Mouse (Mus musculus) cerebellum, postnatal 36 days (tissue): ENCODE data around the gene Slc17a4.

Source experiments
- DNase-seq, 2 experiments: peaks; one replicate each; pipeline ENCODE4 v3.0.0; 2021 to 2022; ENCODE audit warnings: mixed read lengths in 2 of 2

Slc17a4 gene

DNA sequence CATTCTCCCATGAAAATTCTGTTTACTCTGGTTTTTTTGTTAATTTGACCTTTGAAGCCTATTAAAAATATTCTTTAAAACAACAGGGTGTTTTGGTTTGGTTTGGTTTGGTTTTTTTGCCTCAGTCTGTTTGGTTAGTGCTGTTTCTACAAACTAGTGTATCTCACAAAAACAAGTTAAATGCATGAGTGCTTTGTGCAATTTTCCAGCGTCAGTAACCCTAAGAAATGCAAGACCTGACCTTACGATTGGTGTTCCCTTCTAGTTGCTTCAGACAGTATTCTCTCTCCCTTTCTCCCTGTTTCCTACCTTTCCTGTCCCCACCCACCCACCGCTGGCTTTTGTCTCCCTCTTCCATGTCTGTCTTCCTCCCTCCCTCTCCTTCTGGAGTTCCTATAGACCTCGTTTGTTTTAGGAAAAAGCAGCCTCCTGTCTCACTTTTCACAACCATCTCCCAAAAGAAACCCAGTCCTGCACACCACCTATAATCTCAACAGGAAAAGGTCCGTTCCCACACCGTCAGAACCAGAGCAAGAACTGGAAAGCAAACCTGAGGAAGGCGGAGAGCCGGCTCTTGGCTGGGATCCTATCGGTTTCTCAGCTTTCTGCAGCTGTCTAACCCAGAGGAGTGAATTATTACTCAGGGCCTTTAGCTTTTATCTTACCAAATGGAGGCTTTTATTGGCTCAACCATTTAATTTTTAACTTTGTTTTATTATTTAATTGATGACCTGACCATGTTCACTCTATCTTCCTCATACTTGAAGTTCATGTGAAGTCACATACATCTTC is at the start of gene Slc17a4:
Gene Slc17a4, minus strand, starts transcription at position 634 of the 792 bp plus-strand sequence.
- DNase-seq = no peak

DNA sequence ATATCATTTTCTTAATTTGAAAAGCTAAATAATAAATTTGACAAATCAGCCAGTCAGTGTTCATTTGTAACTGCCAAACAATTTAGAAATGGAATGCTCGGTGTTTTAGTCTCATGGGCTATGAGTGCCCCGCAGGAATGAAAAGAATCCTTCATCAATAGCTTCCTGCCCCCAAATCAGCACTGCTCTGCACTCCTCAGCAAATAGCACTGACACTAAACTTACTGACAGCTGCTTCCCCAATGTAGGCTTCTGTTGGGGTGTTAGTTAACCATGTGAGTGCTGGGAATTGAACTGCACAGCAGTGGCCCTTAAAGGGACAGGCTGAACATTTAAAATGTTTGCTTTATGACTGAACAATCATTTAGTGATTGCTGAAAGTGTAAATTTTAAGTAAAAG is 45.0 kb upstream of the Slc17a4 start:
- DNase-seq = no peak

DNA sequence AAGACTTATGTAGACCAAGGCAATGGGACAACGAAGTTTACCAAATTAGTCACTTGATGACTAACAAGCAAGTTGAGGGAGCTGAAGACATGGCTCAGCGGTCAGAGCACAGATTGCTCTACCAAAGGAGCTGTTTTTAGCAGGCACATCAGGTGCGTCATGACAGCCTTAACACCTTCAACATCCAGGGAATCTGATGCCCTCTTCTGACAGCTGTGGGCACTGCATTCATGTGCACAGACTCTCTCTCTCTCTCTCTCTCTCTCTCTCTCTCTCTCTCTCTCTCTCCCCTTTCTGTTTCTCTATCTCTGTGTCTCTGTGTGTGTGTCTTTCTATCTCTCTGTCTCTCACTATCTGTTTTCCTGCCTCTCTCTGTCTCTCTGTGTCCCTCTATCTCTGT is 36.1 kb upstream of the Slc17a4 start:
- DNase-seq = no peak

DNA sequence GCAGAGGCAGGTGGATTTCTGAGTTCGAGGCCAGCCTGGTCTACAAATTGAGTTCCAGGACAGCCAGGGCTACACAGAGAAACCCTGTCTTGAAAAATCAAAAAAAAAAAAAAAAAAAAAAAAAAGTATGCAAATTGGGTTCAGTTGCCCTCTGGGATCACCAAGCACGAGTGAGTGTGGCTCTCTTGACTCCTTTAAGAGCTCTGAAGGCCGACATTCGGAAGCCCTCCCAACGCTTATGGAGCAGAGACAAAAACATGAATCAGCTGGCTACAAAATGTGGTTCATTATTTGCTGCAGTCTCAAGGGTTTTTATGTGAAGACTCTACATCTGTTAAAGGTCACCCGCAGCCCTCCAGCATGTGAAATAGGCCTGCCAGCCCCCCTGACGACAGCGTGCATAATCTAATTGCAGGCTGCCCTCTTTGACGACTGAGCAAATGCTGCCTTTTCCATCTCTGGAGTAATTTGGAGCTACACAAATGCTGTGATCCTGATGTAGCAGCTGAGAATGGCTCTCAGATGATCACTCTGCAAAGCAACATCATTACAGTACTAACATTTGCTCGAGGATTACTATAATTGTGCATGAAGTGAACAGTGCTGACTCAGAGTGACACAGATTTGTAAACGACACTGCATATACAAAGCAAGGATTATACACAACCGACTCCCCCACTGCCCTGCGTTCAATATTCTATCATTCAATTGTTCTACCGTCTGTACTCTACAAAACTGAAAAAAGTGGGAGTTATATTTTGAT is 34.9 kb upstream of the Slc17a4 start:
- DNase-seq = no peak

DNA sequence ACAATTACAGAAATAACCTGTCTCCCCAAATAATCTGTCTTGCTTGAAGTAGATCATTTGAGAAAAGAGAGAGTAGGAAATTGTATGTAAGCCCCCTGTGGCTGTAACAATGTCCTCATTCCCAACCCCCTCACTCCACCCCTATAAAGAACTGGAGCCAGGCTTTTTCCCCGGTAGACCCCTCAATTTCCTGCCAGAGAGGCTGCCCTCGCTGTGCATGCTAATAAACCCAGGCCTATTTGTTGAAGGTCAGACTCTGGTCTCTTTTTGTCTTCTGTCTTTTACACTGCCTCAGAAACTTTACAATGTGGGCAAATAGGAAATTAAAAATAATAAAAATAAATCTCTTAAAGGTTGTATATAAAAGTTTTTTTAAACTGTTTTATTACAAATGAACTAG is 31.4 kb upstream of the Slc17a4 start:
- DNase-seq = no peak

DNA sequence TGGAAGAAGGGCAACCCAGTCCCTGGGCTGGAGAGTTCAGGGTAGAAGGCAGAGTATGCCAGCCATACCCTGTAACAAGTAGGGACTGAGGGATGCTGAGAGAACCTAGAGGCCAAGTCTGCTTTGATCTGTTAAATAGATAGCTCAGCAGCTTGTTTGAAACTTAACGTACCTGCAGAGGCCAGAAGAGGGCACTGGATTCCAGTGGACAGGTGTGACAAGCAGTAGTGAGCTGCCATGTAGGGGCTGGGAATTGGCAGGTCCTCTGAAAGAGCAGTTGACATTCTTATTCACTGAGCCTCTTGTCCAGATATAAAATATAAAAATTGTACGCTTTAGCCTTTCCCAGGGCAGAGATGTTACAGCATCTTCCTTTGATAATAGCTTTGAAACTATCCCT is 28.1 kb upstream of the Slc17a4 start:
- DNase-seq = no peak

DNA sequence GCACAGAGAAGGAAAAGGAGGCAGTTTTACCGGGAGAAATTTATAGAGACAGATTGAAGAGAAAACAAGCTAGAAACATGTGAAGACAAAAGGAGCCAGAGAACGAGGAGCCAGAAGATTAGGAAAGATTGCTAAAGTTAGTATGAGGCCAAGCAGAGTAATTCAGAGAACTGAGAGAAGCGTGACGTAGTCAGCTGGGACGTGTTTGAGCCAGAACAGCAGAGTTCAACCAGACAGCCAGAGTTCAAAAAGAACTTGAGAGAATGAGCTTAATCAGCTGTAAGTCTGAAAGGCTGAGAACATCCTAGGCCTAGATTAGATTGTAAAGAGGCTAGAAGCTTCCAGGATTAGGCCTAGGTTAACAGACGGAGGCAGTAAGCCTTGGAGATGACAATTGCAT is 25.5 kb upstream of the Slc17a4 start:
- DNase-seq = no peak

DNA sequence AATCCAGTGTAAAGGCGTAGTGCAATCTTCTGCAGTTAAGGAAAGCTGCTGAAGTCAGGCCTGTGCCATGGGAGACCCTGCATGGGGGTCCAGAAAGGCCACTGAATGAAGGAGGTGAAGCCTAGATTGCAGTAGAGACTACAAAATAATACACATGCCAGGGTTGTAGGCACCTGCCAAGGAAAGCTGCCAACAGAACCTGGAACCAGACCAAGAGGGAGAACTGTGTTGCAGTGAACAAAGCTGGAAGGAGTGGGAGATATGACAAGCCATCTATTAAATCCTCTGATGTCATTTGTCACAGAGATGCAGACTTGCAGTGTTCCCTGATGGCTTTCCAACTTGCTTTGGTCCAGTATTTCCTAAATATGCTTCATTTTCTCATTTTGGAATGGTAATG is 23.9 kb upstream of the Slc17a4 start:
- peak; percentile 59 to 62 for DNase-seq

DNA sequence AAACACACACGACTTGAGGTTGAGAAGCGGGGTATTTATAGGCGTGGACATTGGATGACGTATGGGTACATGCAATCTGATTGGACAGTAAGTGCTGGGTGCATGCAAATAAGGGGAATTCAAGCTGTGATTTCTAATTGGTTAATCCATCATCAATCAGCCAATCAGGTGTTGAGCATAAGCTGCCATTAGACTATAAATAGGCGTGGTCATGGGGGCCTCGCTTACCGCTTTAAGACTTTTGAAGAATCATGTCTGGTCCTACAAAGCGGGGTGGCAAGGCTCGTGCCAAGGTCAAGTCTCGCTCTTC is 19.4 kb upstream of the Slc17a4 start, which contains the start of gene Hist1h2aa:
Gene Hist1h2aa, plus strand, starts transcription at position 252 of the 310 bp plus-strand sequence.
- DNase-seq = no peak

DNA sequence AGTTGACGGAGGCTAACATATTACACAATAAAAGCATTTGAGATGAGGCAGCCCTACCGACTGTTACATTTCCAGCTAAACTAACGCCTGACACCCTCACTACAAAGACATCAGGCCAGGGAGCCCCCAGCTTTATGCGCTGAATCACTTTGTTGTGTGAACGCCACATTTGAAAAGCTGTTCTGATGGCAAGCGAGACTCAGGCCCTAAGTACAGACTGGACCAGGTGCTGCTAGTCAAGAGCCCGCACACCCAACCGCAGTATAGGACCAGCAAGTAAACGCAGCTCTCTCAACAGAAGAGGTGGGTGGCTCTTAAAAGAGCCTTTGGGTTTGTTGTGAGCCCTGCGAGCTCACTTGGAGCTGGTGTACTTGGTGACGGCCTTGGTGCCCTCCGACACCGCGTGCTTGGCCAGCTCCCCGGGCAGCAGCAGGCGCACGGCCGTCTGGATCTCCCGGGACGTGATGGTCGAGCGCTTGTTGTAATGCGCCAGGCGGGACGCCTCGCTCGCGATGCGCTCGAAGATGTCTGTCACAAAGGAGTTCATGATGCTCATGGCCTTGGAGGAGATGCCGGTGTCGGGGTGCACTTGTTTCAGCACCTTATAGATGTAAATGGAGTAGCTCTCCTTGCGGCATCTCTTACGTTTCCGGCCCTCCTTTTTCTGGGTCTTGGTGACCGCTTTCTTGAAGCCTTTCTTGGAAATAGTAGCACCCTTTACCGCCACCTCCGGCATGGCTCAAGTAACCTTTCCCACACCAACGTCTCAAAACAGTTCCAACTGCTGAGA is 18.8 kb upstream of the Slc17a4 start, which contains the start of gene Hist1h2ba:
Gene Hist1h2ba, minus strand, starts transcription at position 736 of the 790 bp plus-strand sequence.
- DNase-seq = no peak

DNA sequence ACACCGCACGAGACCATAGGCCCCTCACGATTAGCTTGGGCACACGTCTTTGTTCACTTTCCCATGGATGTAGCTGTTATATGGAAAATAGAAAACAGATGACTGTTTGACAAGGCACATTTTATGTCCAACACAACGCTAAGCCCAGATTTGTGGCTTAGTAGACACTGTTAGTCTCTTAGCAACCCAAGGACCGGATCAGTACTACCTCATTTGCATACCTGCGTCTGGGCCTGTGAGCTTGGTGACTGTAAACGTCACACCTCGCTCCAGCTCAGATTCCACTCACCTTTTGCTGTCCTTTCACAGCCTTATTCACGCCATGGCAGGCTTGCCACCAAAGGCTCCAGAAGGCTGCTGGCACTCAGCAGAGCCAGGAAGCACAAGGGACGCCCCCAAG is 16.1 kb upstream of the Slc17a4 start:
- no peak for DNase-seq

DNA sequence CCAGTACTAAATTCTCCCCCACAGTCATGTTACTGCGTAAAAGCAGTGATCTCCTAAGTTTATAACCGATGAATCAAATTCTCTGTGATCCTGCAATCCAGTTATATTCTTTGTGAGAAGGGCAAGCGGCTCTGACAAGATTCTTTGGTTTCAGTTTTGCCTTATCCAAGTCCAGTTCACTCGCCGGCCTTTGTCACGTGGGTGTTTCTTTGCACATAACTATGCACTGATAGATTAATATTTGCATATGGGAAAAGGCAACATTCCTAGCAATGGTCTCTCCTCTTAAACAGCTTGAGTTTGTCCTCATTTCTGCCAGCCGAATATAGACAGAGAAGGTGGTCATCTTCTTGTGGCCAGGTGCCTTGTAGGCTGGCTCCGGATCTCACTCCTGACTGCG is 15.7 kb upstream of the Slc17a4 start:
- no peak for DNase-seq

DNA sequence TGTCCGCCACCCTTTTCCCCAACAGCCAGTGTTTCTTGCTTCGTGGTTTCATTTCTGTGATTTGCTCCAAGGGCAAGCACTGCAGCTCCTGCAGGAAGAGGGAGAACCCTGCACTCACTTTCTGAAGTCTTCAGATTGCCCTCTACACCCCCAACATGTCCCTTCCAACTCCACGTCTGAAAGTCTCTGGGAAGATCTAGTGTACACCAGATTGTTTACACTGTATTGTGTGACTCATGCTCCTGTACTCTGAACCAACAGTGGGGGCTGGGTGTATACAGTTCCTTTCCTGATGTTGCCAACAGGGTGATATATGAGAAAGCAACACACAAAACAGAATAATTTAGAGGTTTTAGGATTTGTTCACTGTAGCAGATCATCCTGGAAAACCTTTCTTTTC is 13.8 kb upstream of the Slc17a4 start:
- no peak for DNase-seq

DNA sequence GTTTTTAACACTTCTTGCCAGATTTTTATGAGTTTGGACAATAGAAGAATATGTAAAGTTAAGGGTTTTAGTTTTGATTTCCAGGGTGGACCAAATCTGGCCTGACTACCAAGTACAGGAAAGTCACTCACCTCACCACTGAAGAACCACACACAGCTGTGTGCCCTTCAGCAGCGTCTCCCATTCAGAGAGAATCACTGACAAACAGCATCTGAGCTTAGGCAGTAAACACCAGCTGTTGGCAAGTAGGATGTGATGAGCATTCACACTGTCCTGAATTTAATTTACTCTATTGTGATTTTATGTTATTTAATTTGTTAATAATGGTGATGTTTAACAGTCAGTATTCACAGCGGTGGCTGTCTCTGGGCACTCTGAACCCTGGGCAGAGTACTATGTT is 11.0 kb upstream of the Slc17a4 start:
- no peak for DNase-seq

DNA sequence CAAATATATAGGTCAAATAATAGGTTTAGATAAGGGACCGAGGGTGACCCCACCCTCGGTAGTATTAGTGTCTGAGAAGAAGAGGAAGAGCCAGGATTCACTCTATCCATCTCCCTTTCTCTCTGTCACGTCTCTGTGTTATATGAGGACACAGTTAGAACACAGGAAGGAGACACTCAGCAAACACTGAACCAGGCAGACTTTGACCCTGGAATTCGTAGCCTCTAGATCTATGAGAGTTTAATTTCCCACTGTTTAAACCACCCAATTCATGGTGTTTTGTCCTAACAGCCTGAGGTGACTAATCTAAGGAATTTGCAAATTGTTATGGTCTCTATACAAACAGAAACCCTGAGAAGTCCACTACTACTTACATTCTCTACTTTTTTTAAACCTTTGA is 2.9 kb upstream of the Slc17a4 start:
- DNase-seq = no peak

DNA sequence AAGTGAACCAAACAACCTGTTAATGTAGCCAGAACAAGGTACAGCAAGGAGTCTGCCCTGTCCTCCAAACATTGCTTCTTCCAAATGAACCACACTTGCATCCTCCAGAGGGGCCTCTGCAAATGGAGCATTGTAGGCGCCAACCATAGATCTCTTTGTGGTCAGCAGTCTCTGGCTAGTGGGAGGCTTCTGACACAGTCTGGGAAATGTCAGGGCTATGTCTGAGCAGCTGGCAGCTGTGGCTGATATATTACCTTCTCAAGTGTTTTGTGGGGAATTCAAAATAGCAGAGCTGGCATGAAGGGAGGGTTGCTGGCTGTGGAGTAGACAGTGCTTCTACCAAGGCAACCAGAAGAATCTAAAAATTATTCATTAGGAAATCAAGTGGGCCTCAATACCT is 1.3 kb upstream of the Slc17a4 start:
- DNase-seq = no peak

DNA sequence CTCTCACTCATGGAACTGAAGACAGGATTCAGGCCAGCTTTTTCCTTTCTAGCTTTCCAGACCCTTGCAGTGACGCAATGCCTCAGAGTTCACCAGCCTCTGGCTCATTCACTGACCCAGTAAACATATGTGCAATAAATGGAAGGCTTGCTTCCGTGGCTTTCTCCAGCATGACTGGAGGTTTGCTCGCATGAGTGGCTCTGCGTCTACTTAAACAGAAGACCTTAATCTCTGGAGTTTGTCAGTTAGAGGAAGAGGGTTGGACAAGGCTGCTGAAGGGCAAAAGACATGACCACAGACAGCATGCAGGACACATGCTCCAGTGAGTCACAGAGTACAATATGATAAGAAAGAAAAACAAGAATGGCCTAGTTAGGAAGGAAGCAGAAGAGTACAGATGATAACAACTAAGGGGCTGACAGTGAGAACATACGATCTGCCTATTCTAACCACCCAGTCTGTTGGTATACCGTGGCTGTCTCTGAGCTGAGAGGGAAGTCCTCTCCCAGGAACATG is 960 bp downstream of the Slc17a4 start:
- DNase-seq = no peak

DNA sequence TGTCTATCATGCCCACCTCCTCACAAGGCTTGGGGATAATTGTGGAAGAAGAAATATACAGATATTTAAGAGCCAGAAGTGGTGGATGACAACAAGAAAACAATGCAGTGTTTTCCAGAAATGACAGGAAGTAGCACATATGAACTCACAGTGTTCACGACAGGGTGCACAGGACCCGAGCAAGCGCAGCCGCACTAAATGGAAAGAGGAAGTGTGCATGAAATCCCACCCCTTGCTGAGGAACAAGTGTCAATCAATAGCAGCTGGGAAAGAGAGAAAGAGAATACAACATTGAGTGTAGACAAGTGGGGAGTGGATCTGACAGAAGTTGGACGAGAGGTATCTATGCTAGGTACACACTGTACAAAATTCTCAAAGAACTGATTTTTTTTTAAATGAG is 3.5 kb downstream of the Slc17a4 start:
- DNase-seq = no peak

DNA sequence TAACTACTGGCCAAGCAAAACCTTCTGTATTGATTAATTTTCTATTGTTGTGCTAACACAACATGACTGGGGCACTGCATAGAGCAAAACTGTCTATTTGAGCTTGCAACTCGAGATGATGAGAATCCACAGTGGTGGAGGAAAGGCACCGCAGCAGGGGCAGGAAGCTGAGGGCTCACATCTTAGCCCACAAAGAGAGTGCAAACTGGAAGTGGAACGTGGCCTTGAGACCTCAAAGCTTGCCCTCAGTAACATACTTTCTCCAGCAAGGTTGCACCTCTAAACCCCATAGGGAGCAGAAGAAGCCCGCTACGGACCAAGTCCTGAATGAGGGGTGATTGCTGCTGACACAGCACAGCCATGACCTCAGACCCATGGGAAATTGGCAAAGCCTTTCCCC is 4.7 kb downstream of the Slc17a4 start:
- no peak for DNase-seq

DNA sequence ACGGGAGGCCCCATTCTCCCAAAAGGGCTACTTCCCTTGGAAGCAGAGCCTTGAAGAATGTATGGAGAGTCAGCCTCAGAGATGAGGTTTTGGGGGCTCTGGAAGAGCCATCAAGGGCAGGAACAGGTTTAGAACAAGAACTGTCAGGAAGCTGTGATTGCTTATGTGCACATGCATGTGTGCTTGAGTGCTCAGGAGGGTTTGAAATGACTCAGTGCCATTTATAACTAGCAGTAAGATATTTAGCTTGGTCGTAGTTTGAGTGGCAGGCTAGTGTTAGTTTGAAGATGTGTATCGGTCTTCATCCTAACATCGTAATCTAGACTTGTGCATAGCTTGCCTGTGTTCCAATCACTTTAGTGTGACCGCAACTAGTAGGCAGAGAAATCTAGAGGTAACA is 7.9 kb downstream of the Slc17a4 start:
- DNase-seq = no peak

DNA sequence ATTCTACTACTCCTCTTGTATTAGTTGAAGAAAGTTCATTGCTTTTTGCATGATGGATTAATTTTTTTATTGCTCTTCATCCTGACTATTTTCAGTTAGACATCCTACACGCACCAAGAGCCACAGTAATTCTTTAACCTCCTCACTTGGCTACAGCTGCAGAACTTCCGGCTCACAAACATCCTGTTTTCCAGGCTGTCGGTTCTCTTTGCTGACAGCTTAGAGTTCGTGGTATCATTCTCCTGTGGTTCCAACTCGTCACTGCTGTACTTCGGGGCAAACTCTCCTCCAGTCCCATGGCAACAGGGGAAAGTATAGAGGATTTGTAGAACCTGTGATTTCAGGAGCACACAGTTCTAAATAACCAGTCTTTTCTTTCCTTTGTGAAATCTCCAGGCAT is 16.6 kb downstream of the Slc17a4 start:
- DNase-seq = no peak

DNA sequence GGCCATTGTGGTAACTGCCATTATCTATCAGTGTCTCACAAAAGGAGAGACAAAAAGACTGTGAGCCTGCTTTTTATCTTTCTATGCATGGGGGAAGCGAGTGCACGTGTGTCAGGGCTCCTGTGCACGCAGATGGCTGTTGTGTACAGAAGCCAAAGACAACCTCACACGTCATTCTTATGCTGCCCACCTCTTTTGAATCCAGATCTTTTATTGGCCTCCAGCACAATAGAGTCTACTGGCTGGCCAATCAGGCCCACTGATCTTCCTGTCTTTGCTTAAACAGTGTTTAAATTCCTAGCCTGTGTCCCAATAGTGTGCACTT is 21.6 kb downstream of the Slc17a4 start:
- no peak for DNase-seq

DNA sequence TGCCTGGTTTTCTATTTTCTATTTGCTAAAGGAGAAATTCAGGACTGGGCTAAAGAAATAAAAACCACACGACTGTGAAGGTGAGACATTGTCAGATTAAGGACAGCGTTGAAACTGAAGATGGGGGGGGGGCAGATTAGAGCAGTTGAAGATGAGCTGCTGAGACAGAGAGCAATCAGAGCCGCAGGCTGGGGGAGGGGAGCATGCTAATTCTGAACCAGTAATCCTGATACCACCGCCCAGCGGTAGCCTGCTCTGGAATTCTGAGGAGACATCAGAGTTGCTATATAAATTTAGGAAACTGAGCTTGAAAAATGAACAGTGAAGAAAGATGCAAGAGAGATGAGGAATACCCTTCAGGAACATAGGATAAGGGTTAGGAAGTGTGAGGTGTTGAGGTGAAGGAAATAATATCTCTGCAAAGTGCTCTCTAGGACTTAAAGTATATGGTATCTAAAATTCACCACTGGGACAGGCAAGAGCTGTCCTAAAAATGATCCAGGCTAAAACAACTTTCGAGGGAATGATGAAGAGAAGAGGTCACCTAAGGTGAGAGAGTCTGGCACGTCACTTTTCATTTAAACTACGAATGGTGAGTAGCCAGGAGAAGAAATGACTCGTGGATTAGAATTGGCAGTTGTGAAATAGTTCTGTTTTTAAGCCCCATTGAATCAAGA is 22.1 kb downstream of the Slc17a4 start:
- no peak for DNase-seq
